Mouse (Mus musculus): Measurements from ENCODE around the gene Foxo6.

DNA sequence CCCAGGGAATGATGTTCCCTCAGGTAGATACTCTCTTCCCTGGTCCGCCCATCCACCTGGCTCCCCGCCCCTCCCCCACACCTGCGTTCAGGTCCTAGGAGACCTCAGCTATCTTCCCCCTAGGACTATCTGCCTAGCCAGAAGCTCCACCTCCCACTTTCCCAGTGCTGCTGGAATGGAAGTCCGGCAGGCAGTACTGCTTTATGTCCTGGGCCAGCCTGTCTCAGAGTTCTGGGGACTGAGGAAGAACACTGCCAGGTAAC is 16.3 kb downstream of the Foxo6 start:
- TF ChIP-seq CTCF (IDR thresholded peaks at IDR 0.05; ENCODE audit: low read depth, low read length) (no peak), POLR2A (IDR thresholded peaks at IDR 0.05; ENCODE audit: insufficient read depth, low read length) (no peak), EP300 (IDR thresholded peaks at IDR 0.05; ENCODE audit: insufficient read depth, low read depth, low read length) (no peak)
